Mouse (Mus musculus) left cerebral cortex, adult 8-10 months (tissue): ENCODE data around the gene C3ar1. TPM values are rescaled to one million over a fixed set of nuclear protein-coding genes. Genes with fewer than 3 reads are reported as not detected.

Experiments used
- microRNA-seq, 2 experiments: library from miRNA; unstranded; fragments of <30 nt; microRNA quantifications; one replicate each; pipeline ENCODE4 v1.2.0; 2022
- total RNA-seq, 4 experiments: library from RNA; stranded (reverse); gene quantifications; 2 replicates each; pipeline ENCODE4 v1.2.4; 2022

The C3ar1 gene
- total RNA-seq, 4 experiments from 2014 or later: 0.78 to 6.1 (median 2.8) TPM

Small RNA genes lying within 50 kb of the gene (microRNA-seq; reads per million reads assigned to microRNA genes)
- gene Mir7231: 0 to 4.6 reads per million in 2 experiments

Other genes starting within 250 kb of the C3ar1 start
- not detected for gene Gdf3, start 246.1 kb downstream of the C3ar1 start, total RNA-seq
- gene Dppa3, start 229.8 kb downstream of the C3ar1 start, total RNA-seq: not detected
- gene Nanog, start 148.7 kb downstream of the C3ar1 start, total RNA-seq: not detected
- 100 to 1,000 TPM in 3 of 4 experiments, 10 to 100 TPM in 1; 95.5 to 112 (median 107) TPM for gene Slc2a3, start 54.5 kb downstream of the C3ar1 start, total RNA-seq
- gene Foxj2, start 36.2 kb downstream of the C3ar1 start, total RNA-seq: 10 to 100 TPM; 27.5 to 28.4 (median 28.0) TPM
- 100 to 1,000 TPM; 179 to 215 (median 196) TPM for gene Necap1, start 18.3 kb upstream of the C3ar1 start, total RNA-seq
- gene Clec4a1, start 65.7 kb upstream of the C3ar1 start, total RNA-seq: under 1 TPM; 0.23 to 0.71 (median 0.27) TPM
- 1 to 10 TPM; 1.1 to 2.9 (median 1.5) TPM for gene Clec4a3, start 96.4 kb upstream of the C3ar1 start, total RNA-seq
- not detected for gene Clec4a4, start 134.2 kb upstream of the C3ar1 start, total RNA-seq
- not detected for gene Clec4b1, start 193.8 kb upstream of the C3ar1 start, total RNA-seq